Mouse (Mus musculus) hindbrain, embryonic 13.5 days (tissue): ENCODE data around the gene Abca6. TPM values are rescaled to one million over a fixed set of nuclear protein-coding genes. Genes with fewer than 3 reads are reported as not detected.
A peak's percentile ranks its signal among the peaks of the same experiment; 100 is the strongest.

ENCODE experiments used
- ATAC-seq: fragments of 200-750 bp; cut with Nextera tagmentation; 2 replicates; pipeline ENCODE4 v1.8.0; 2017; ENCODE audit warnings: moderate TSS enrichment; ENCODE audit not compliant: low FRiP score
- H3K27ac ChIP-seq: fragments of 300-500 bp; sonication (generic); 2 replicates; pipeline ENCODE4 v1.5.1; 2015; ENCODE audit warnings: inconsistent platforms, mild to moderate bottlenecking, moderate library complexity
- H3K27me3 ChIP-seq: fragments of 300-500 bp; sonication (generic); 2 replicates; pipeline ENCODE4 v1.6.1; 2015; ENCODE audit warnings: mild to moderate bottlenecking, inconsistent platforms
- H3K36me3 ChIP-seq: fragments of 300-500 bp; sonication (generic); 2 replicates; pipeline ENCODE4 v1.6.1; 2015; ENCODE audit warnings: mild to moderate bottlenecking, inconsistent platforms
- H3K4me1 ChIP-seq: fragments of 300-500 bp; sonication (generic); replicated peaks from 2 replicates; pipeline ENCODE4 v1.6.1; 2015; ENCODE audit warnings: inconsistent platforms
- H3K4me2 ChIP-seq: fragments of 300-500 bp; sonication (generic); 2 replicates; pipeline ENCODE4 v1.6.1; 2015; ENCODE audit warnings: inconsistent platforms, mild to moderate bottlenecking, moderate library complexity
- H3K4me3 ChIP-seq: fragments of 300-500 bp; sonication (generic); 2 replicates; pipeline ENCODE4 v1.5.1; 2015; ENCODE audit warnings: mild to moderate bottlenecking, inconsistent platforms
- H3K9ac ChIP-seq: fragments of 300-500 bp; sonication (generic); 2 replicates; pipeline ENCODE4 v1.6.1; 2015; ENCODE audit warnings: mild to moderate bottlenecking, inconsistent platforms
- H3K9me3 ChIP-seq: fragments of 300-500 bp; sonication (generic); 2 replicates; pipeline ENCODE4 v1.6.1; 2016; ENCODE audit warnings: inconsistent platforms
- WGBS: fragments of 180-500 bp; shearing (Covaris S2); methylation state at CpG from one replicate; pipeline ENCODE4 v1.1.7; 2015; 5-methylcytosine and 5-hydroxymethylcytosine counted together
- polyA plus RNA-seq: library from polyadenylated mRNA; unstranded; fragments of >200 nt; fragmentation: Nextera tagmentation; extraction: Ambion mirVana; gene quantifications from 2 replicates; pipeline ENCODE4 v1.2.1, GENCODE M21; 2015

Gene Abca6
- 0.12 and 0.34 TPM in 2 replicates for polyA plus RNA-seq

GRCm38 (mm10) chr11:110251534-110251933, at the start of gene Abca6:
TSS of gene Abca6 (minus strand) at chr11:110251776.
- Histone ChIP-seq H3K4me1 (peaks cover 3% of the 10 kb centered on the region), H3K9me3 (no peaks in the 10 kb centered on the region), H3K4me3 (peak within 1 kb of the TSS; percentile 25), H3K9ac (peak within 1 kb of the TSS; percentile 46; the same call in 1 of the 2 replicates), H3K27ac (no peak within 1 kb of the TSS), H3K27me3 (no peaks in the 10 kb centered on the region), H3K4me2 (peak within 1 kb of the TSS; percentile 48), H3K36me3 (no peaks in the 10 kb centered on the region)
- 14% methylated on average over 8 of the region's 8 CpGs for WGBS
- no peak for ATAC-seq

GRCm38 (mm10) chr11:110297917-110298533, 46.4 kb upstream of the Abca6 start:
- Histone ChIP-seq H3K4me2 (no peak overlapping the region), H3K36me3 (peaks cover 16% of the 10 kb centered on the region), H3K27me3 (no peaks in the 10 kb centered on the region), H3K4me3 (no peak overlapping the region), H3K9me3 (no peaks in the 10 kb centered on the region), H3K9ac (no peak overlapping the region), H3K27ac (no peak overlapping the region), H3K4me1 (no peaks in the 10 kb centered on the region)
- ATAC-seq: no peak
- WGBS: 85% methylated on average over 13 of the region's 13 CpGs

- 74% methylated on average over 2 of the region's 2 CpGs for WGBS
- Histone ChIP-seq H3K36me3 (peaks cover 22% of the 10 kb centered on the region), H3K27me3 (no peaks in the 10 kb centered on the region), H3K4me2 (no peak overlapping the region), H3K4me3 (no peak overlapping the region), H3K27ac (no peak overlapping the region), H3K9ac (no peak overlapping the region), H3K4me1 (no peaks in the 10 kb centered on the region), H3K9me3 (no peaks in the 10 kb centered on the region)
- no peak for ATAC-seq
Observed at GRCm38 (mm10) chr11:110290586-110290985, 39.0 kb upstream of the Abca6 start.

- no peak overlapping the region for H3K27ac ChIP-seq
- no peak overlapping the region for H3K4me2 ChIP-seq
- no peaks in the 10 kb centered on the region for H3K4me1 ChIP-seq
- H3K36me3 ChIP-seq: peaks cover 22% of the 10 kb centered on the region
- no peaks in the 10 kb centered on the region for H3K27me3 ChIP-seq
- H3K4me3 ChIP-seq: no peak overlapping the region
- 84% methylated on average over 3 of the region's 3 CpGs for WGBS
- no peak overlapping the region for H3K9ac ChIP-seq
- no peak for ATAC-seq
- H3K9me3 ChIP-seq: no peaks in the 10 kb centered on the region
Observed at GRCm38 (mm10) chr11:110288423-110288822, 36.8 kb upstream of the Abca6 start.

GRCm38 (mm10) chr11:110287694-110288093, 36.1 kb upstream of the Abca6 start:
- H3K27me3 ChIP-seq: no peaks in the 10 kb centered on the region
- no peak overlapping the region for H3K4me3 ChIP-seq
- no peak for ATAC-seq
- H3K9me3 ChIP-seq: no peaks in the 10 kb centered on the region
- no peak overlapping the region for H3K27ac ChIP-seq
- no peak overlapping the region for H3K4me2 ChIP-seq
- H3K36me3 ChIP-seq: peaks cover 26% of the 10 kb centered on the region
- no peaks in the 10 kb centered on the region for H3K4me1 ChIP-seq
- no peak overlapping the region for H3K9ac ChIP-seq
- WGBS: 73% methylated on average over 9 of the region's 9 CpGs

- Histone ChIP-seq H3K9ac (no peak overlapping the region), H3K27me3 (no peaks in the 10 kb centered on the region), H3K9me3 (no peaks in the 10 kb centered on the region), H3K4me1 (no peaks in the 10 kb centered on the region), H3K4me3 (no peak overlapping the region), H3K4me2 (no peak overlapping the region), H3K36me3 (peaks cover 19% of the 10 kb centered on the region), H3K27ac (no peak overlapping the region)
- no peak for ATAC-seq
- 88% methylated on average over 3 of the region's 3 CpGs for WGBS
Observed at GRCm38 (mm10) chr11:110286331-110286730, 34.8 kb upstream of the Abca6 start.

GRCm38 (mm10) chr11:110284849-110285248, 33.3 kb upstream of the Abca6 start:
- WGBS: 72% methylated on average over 10 of the region's 10 CpGs
- H3K27ac ChIP-seq: no peak overlapping the region
- ATAC-seq: no peak
- H3K4me3 ChIP-seq: no peak overlapping the region
- H3K27me3 ChIP-seq: no peaks in the 10 kb centered on the region
- H3K36me3 ChIP-seq: peaks cover 11% of the 10 kb centered on the region
- no peaks in the 10 kb centered on the region for H3K9me3 ChIP-seq
- H3K9ac ChIP-seq: no peak overlapping the region
- no peaks in the 10 kb centered on the region for H3K4me1 ChIP-seq
- H3K4me2 ChIP-seq: no peak overlapping the region

- Histone ChIP-seq H3K9ac (no peak overlapping the region), H3K27ac (no peak overlapping the region), H3K4me1 (no peaks in the 10 kb centered on the region), H3K36me3 (peaks cover 11% of the 10 kb centered on the region), H3K27me3 (no peaks in the 10 kb centered on the region), H3K4me2 (no peak overlapping the region), H3K9me3 (no peaks in the 10 kb centered on the region), H3K4me3 (no peak overlapping the region)
- ATAC-seq: no peak
- WGBS: 90% methylated on average over 9 of the region's 9 CpGs
Observed at GRCm38 (mm10) chr11:110284185-110284787, 32.7 kb upstream of the Abca6 start.

- Histone ChIP-seq H3K36me3 (peaks cover 5% of the 10 kb centered on the region), H3K27me3 (no peaks in the 10 kb centered on the region), H3K4me1 (no peaks in the 10 kb centered on the region), H3K27ac (no peak overlapping the region), H3K4me3 (no peak overlapping the region), H3K4me2 (no peak overlapping the region), H3K9ac (no peak overlapping the region), H3K9me3 (no peaks in the 10 kb centered on the region)
- WGBS: 69% methylated on average over 3 of the region's 3 CpGs
- no peak for ATAC-seq
Observed at GRCm38 (mm10) chr11:110274794-110275193, 23.2 kb upstream of the Abca6 start.

- no peak for ATAC-seq
- 6% methylated on average over 5 of the region's 5 CpGs for WGBS
Observed at GRCm38 (mm10) chr11:110271745-110272144, 20.2 kb upstream of the Abca6 start.

GRCm38 (mm10) chr11:110268244-110268844, 16.8 kb upstream of the Abca6 start:
- H3K27me3 ChIP-seq: no peaks in the 10 kb centered on the region
- H3K36me3 ChIP-seq: no peaks in the 10 kb centered on the region; the same call in 1 of the 2 replicates
- ATAC-seq: peak; percentile 46; the same call in 1 of the 2 replicates
- H3K27ac ChIP-seq: no peak overlapping the region
- 0 out of 2 replicates have a peak overlapping the region, but pooled peaks have one; percentile 25 for H3K9ac ChIP-seq
- no peaks in the 10 kb centered on the region for H3K9me3 ChIP-seq
- H3K4me2 ChIP-seq: no peak overlapping the region
- H3K4me3 ChIP-seq: no peak overlapping the region
- WGBS: 45% methylated on average over 8 of the region's 8 CpGs
- H3K4me1 ChIP-seq: no peaks in the 10 kb centered on the region

More at GRCm38 (mm10) chr11:110271745-110272144, 20.2 kb upstream of the Abca6 start:
- Histone ChIP-seq H3K4me3 (no peak overlapping the region), H3K4me2 (no peak overlapping the region), H3K9me3 (no peaks in the 10 kb centered on the region), H3K36me3 (peaks cover 3% of the 10 kb centered on the region; the same call in 1 of the 2 replicates), H3K27me3 (no peaks in the 10 kb centered on the region), H3K9ac (no peak overlapping the region), H3K4me1 (no peaks in the 10 kb centered on the region), H3K27ac (no peak overlapping the region)

- no peak overlapping the region for H3K27ac ChIP-seq
- H3K4me3 ChIP-seq: no peak overlapping the region
- H3K9ac ChIP-seq: no peak overlapping the region
- H3K9me3 ChIP-seq: no peaks in the 10 kb centered on the region
- no peak for ATAC-seq
- WGBS: 97% methylated on average over 6 of the region's 6 CpGs
- no peaks in the 10 kb centered on the region for H3K4me1 ChIP-seq
- no peaks in the 10 kb centered on the region for H3K27me3 ChIP-seq
- no peaks in the 10 kb centered on the region; the same call in 1 of the 2 replicates for H3K36me3 ChIP-seq
- no peak overlapping the region for H3K4me2 ChIP-seq
Observed at GRCm38 (mm10) chr11:110267232-110267631, 15.7 kb upstream of the Abca6 start.
